Mouse (Mus musculus) CH12.LX (cell line): ENCODE data around the gene Tespa1.
A peak's percentile ranks its signal among the peaks of the same experiment; 100 is the strongest.
"Not testable (repeated sequence)": the region's sequence is repeated elsewhere in the genome, so short reads cannot be mapped to it uniquely, and the experiment has no call there.

ENCODE experiments used
- CTCF ChIP-seq, 2 experiments: IDR thresholded peaks in 1 of 2; conservative IDR thresholded peaks in 1 of 2; 2 replicates each; pipeline ENCODE4 v1.5.1; 2011 to 2012; ENCODE audit warnings: low read depth in 2 of 2, low read length in 2 of 2, improper control_type of control experiment in 1 of 2, inconsistent platforms in 1 of 2, mild to moderate bottlenecking in 1 of 2, moderate library complexity in 1 of 2
- EP300 ChIP-seq: IDR thresholded peaks from 2 replicates; pipeline ENCODE4 v1.6.1; 2011; ENCODE audit warnings: low read length, improper control_type of control experiment
- MAZ ChIP-seq: IDR thresholded peaks from 2 replicates; pipeline ENCODE4 v1.6.1; 2012; ENCODE audit warnings: low read depth, mild to moderate bottlenecking, inconsistent platforms, low read length, improper control_type of control experiment, moderate library complexity
- NRF1 ChIP-seq: IDR thresholded peaks from 2 replicates; pipeline ENCODE4 v1.6.1; 2014; ENCODE audit warnings: low read depth, mild to moderate bottlenecking, inconsistent platforms, low read length, improper control_type of control experiment, moderate library complexity
- POLR2A ChIP-seq: IDR thresholded peaks from 2 replicates; pipeline ENCODE4 v1.6.1; 2011; ENCODE audit warnings: low read depth, mild to moderate bottlenecking, improper control_type of control experiment, low read length
- TCF12 ChIP-seq: IDR thresholded peaks from 2 replicates; pipeline ENCODE4 v1.6.1; 2014; ENCODE audit warnings: low read depth, mild to moderate bottlenecking, inconsistent platforms, low read length, improper control_type of control experiment
- ZMIZ1 ChIP-seq: IDR thresholded peaks from 2 replicates; pipeline ENCODE4 v1.6.1; 2012; ENCODE audit warnings: low read depth, mild to moderate bottlenecking, inconsistent platforms, low read length, improper control_type of control experiment
- ZNF384 ChIP-seq: IDR thresholded peaks from 2 replicates; pipeline ENCODE4 v1.6.1; 2012; ENCODE audit warnings: low read depth, low read length, improper control_type of control experiment, inconsistent platforms

GRCm38 (mm10) chr10:130298748-130299147 is 23.9 kb upstream of the Tespa1 start:
- not testable (repeated sequence) for TF ChIP-seq NRF1, MAZ, TCF12, ZMIZ1, POLR2A, EP300
- TF ChIP-seq CTCF (conservative IDR thresholded peaks at IDR 0.05 in 1 of 2, IDR thresholded peaks at IDR 0.05 in 1 of 2; ENCODE audit: low read depth in 2 of 2, low read length in 2 of 2) (peak in 1 of 2 experiments; percentile 76; a peak in 2 of 4 replicates), ZNF384 (0 out of 2 replicates have a peak, but pooled peaks have one; percentile 32)
